Mouse (Mus musculus) thymus, postnatal 0 days (tissue): ENCODE data around the gene Acbd3. TPM values are rescaled to one million over a fixed set of nuclear protein-coding genes. Genes with fewer than 3 reads are reported as not detected.

Source experiments
- DNase-seq: peaks from one replicate; pipeline ENCODE4 v3.0.0-alpha.2; 2015; ENCODE audit warnings: low spot score
- polyA plus RNA-seq: library from polyadenylated mRNA; unstranded; fragments of >200 nt; fragmentation: Nextera tagmentation; extraction: Ambion mirVana; gene quantifications from 2 replicates; pipeline ENCODE4 v1.2.1, GENCODE M21; 2015

The Acbd3 gene
- polyA plus RNA-seq, 1 experiment from 2014 or later, result 19.5 TPM

- DNase-seq, result no peak
Observed at GRCm38 (mm10) chr1:180781250-180781649, 55.4 kb downstream of the Acbd3 start.

- no peak for DNase-seq
Observed at GRCm38 (mm10) chr1:180782906-180783579, 57.2 kb downstream of the Acbd3 start.

- no peak for DNase-seq
Observed at GRCm38 (mm10) chr1:180783580-180783928, 57.7 kb downstream of the Acbd3 start.

- DNase-seq, result no peak
Observed at GRCm38 (mm10) chr1:180791821-180792480, 66.1 kb downstream of the Acbd3 start.

GRCm38 (mm10) chr1:180792814-180793213, 67.0 kb downstream of the Acbd3 start:
- DNase-seq, result no peak

- DNase-seq, result no peak
Observed at GRCm38 (mm10) chr1:180793445-180794117, 67.7 kb downstream of the Acbd3 start.

GRCm38 (mm10) chr1:180794170-180794569, 68.3 kb downstream of the Acbd3 start:
- DNase-seq, result no peak

- no peak for DNase-seq
Observed at GRCm38 (mm10) chr1:180798660-180799059, 72.8 kb downstream of the Acbd3 start.

- DNase-seq, result no peak
Observed at GRCm38 (mm10) chr1:180799253-180799652, 73.4 kb downstream of the Acbd3 start.

- DNase-seq, result no peak
Observed at GRCm38 (mm10) chr1:180800022-180800421, 74.2 kb downstream of the Acbd3 start.

GRCm38 (mm10) chr1:180800814-180801213, 75.0 kb downstream of the Acbd3 start:
- DNase-seq, result no peak

GRCm38 (mm10) chr1:180801466-180801994, 75.7 kb downstream of the Acbd3 start:
- no peak for DNase-seq

Other genes with a start within 250 kb of the Acbd3 start
- 0.22 and 0.28 TPM in 2 replicates for gene Stum, start 242.5 kb upstream of the Acbd3 start, polyA plus RNA-seq
- 86.1 and 90.0 TPM in 2 replicates for gene Parp1, start 157.1 kb upstream of the Acbd3 start, polyA plus RNA-seq
- gene Lin9, start 84.9 kb upstream of the Acbd3 start, polyA plus RNA-seq, result 22.6 and 22.9 TPM in 2 replicates
- 0.54 and 0.55 TPM in 2 replicates for gene Mixl1, start 29.0 kb upstream of the Acbd3 start, polyA plus RNA-seq
- 2,900 and 2,949 TPM in 2 replicates for gene H3f3a, start 87.9 kb downstream of the Acbd3 start, polyA plus RNA-seq
- 34.4 and 38.7 TPM in 2 replicates for gene Sde2, start 125.1 kb downstream of the Acbd3 start, polyA plus RNA-seq
- gene Lefty2, start 167.1 kb downstream of the Acbd3 start, polyA plus RNA-seq, result 0.86 and 0.98 TPM in 2 replicates
- 142 and 147 TPM in 2 replicates for gene Pycr2, start 178.2 kb downstream of the Acbd3 start, polyA plus RNA-seq
- 1.7 and 2.9 TPM in 2 replicates for gene Lefty1, start 209.0 kb downstream of the Acbd3 start, polyA plus RNA-seq
- gene Tmem63a, start 216.3 kb downstream of the Acbd3 start, polyA plus RNA-seq, result 13.8 and 14.4 TPM in 2 replicates